Mouse (Mus musculus): Measurements from ENCODE around the gene Aipl1.

Gene Aipl1
- long read RNA-seq, experiment 1: 0 reads
- long read RNA-seq, experiment 2: 0 reads

DNA sequence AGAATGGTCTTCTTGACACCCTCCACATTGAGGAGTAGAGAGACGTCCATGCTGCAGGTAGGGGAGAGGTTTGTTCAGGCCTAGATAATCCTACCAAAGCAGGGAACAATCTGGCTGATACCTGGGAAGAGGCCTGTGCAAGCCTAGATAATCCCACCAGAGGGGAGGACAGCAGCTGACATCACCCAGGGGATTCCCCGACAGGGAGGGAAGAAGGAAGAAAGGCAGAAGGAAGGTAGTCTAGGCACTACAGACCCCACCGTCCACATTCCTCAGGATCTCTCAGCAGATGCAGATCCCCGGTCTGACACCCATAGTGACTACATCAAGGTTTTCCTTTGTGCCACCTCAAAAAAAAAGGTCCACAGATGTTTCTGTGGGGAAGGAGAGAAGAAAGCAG, at the start of gene Aipl1:
Gene Aipl1 (minus strand): TSS at position 101 of the 400 bp plus-strand sequence.
- intact Hi-C loops (cut with DNase I): loop anchor here (5.0 kb wide), 1 partner anchor 360 kb away; no protein-coding TSS in a partner anchor

DNA sequence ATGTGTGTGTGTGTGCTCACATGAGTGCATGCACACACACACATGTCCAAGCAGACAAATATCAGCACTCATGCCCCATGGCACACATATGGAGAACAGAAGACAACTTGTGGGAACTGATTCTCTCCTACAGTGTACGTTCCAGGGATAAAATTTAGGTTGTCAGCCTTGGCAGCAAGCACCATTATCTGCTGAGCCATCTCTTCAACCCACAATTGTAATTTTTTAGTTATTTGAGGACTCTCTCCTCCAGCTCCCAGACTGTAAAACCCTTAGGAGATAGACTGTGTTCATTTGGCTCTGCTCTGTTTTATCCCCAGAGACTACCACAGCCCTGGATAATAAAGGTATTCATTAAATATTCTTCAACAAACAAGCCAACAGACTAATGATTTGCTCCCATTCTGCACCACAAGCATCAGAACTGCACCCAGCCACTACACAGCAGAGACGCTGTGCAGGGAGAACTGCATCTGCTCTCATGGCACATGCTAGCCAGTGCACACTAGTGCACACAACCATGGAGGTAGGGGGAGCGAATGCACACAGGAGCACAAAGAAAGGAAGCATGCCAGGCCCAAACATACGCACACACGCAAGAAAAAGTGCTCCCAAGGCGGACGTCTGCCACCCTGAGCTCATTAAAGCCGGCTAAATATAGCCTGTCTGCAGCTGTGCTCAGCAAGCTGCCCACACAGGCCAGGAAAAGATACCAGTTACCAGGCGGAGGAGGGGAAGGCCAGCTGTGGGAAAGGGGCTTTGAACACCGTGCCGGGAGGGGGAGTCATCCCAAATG, 49.1 kb upstream of the Aipl1 start:
- intact Hi-C loops (cut with DNase I): no loop called here

DNA sequence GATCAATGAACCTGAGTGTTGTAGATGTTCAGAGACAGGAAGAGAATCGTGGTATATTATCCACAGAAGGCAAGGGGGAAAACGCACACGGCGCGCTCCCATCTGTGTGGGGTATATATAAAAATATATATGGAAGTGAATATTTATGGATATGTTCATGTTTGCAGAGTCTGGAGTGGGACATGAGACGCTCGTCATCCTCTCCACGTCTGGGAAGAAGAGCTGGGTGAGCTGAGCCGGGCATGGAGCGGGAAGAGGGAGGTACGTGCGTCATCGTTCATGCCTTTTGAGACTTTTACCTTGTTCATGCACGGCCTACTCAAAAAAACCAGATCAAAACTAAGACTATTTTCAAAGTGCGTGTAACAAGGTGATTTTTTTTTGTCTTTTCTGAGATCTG, 47.0 kb upstream of the Aipl1 start:
- intact Hi-C loops (cut with DNase I): no loop called here

DNA sequence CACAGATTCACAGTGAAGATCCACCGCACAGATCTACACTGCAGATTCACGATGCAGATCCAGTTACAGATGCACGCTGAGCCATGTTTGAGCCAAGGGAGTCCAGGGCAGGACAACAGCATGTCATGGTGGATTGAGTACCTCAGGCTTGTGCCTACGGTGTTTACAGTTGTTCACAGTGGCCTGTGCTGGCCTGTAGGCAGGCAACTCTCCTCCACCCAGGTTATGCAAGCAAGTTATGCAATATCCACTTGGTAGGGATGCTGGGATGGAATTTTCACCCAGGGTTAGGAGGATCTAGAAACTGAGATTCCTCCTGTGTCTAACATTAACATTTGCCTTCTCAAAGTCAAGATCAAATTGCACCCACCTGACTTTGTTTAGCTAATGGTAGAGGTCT, 45.3 kb upstream of the Aipl1 start:
- intact Hi-C loops (cut with DNase I): no loop called here

DNA sequence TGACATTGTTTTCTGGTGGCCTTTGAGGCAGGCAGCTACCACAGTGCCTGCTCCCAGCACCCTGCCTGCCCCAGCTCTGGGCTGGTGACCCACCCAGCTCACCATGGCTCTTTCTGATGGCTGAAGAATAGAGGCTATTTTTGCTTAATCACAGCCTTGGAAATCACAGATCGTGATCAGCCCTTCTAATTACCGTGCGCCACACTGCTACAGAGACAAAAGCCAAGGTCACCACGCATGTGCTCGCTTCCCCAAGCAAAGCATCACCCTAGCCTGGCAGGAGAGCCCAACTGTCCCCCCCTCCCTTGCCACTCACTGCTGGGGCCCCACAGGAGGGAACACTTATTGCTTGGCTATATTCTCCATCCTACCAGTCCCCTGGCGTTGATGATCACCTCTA, 43.2 kb upstream of the Aipl1 start:
- intact Hi-C loops (cut with DNase I): no loop called here

DNA sequence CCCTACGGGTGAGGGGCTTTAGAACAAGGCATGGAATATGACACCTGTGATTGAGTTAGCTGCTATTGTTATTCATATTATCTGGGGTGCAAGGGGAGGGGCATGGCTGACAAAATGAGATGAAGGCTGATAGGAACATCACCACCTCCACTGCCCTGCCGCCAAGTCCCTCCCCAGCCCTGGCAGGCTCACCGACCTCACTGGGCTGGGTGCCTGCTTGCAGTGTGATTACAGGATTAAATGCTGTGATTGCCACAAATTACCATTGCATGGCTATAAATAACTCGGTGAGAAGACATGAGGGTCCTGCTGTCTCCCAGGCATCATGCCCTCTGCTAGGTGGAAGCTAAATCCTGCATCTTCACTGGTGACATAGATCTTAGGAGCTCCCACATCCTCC, 41.3 kb upstream of the Aipl1 start:
- intact Hi-C loops (cut with DNase I): no loop called here

DNA sequence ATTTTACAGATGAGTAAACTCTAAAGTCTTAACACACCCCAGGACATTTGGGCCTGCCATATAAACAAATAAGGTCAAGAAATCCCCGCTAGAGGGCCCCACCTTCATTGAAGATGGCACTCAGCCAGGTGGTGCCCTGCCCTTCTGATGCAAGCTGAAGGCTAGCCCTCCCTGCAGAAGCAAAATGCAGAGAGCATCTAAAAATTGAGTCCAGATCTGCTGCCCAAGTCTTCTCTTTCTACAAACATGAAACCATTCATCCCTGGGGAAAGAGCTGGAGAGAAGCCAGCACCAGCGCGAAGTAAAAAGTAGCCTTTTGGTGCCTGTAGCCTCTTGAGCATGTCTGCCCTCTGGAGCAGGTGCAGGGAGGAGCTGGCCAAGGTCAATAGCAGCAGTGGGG, 40.7 kb upstream of the Aipl1 start:
- intact Hi-C loops (cut with DNase I): no loop called here

DNA sequence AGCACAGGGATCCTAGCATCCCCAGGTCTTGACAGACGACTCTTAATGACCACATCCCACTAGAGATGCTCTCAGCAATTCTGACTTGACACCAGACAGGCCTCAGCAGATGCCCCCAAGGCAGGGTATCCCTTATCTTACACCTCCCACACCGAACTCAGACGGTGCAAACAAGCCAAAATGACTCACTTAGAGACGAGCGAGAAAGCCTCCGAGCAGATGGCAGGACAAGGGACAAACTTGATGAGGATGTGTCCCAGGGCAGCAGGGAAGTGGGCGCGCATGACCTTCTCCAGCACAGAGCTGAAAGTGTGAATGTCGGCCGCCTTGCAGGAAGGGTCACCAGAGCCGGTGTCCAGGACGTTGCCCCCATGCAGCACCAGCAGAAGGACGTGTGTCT, 36.9 kb upstream of the Aipl1 start:
- intact Hi-C loops (cut with DNase I): no loop called here

DNA sequence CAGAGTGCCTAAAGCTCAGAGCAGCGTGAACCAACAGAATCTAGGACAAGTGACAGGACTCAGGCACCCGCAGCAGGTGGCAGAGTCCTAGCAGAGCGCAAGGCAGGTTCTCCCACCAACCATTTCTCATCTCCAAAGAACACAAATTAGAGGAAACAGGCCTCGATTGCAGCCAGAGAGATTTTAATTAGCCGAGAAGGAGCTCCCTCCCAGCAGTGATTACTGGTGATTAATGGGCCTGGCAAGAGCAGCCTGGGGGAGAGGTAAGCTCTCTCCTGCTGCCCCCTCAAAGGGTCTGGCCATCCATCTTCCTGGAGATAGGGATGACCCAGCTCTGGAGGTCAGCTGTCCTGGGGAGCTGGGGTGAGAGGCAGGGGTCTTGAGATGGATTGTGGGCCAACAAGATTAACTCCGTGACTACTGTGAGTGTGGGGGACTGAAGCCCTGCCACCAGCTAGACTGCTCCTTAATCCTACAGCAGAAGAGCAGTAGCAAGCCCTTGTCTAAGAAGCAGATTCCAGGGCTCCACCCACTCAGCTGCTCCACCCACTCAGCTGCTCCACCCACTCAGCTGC, 35.1 kb upstream of the Aipl1 start:
- intact Hi-C loops (cut with DNase I): no loop called here

DNA sequence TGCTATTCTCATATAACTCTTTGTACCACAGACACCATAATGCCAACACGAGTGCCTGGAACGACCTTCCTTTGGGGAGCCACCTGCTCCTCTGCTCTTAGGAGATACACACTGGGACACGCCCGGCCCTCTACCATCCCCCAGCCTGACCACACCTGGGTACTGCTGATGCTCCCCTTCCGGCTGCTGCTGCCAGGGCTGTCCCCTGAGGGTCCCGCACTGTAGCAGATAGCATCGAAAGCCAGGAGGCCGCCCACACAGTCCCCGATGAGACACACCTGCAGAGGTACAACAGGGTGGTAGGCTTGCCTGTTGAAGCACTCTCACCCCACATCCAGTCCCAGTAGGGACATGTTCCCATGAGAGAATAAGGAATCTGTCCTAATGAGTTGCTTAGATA, 33.4 kb upstream of the Aipl1 start:
- intact Hi-C loops (cut with DNase I): no loop called here

DNA sequence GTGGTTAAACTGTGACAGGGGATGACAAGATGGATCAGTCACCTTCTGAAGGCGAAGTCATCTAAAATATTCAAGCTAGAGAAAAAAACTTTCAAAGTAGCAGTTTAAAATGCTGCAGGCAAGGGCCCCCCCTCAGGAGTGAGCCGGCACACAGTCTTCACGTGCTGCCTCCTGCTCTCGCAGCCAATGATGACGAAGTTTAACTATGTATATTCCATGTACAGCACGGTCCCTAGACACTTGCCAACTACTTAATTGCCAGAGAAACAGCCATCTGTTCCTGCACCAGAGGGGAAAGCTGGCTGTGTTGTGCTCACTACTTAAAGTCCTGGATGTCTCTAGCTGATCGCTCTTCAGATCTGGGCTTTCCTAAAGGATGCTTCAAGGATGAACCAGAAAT, 30.7 kb upstream of the Aipl1 start:
- intact Hi-C loops (cut with DNase I): no loop called here

DNA sequence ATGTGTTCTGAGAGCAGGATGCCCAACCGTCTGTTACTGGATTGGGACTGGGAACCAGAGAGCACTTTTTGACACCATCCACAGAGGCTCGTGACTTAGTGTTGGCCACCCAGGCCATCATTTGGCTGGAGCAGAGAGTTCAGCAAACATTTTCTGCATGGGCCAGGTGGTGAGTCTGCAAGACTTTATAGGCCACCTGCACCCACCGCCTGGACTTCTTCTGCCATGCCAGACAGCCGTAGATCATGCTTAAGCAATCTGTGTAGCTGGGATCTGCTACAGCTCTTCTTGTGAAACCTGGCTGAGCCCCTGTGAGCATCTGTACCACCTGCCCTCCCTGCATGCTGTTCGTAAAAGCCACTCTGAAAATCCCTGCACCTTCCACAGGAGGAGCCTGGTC, 30.0 kb upstream of the Aipl1 start:
- intact Hi-C loops (cut with DNase I): no loop called here

DNA sequence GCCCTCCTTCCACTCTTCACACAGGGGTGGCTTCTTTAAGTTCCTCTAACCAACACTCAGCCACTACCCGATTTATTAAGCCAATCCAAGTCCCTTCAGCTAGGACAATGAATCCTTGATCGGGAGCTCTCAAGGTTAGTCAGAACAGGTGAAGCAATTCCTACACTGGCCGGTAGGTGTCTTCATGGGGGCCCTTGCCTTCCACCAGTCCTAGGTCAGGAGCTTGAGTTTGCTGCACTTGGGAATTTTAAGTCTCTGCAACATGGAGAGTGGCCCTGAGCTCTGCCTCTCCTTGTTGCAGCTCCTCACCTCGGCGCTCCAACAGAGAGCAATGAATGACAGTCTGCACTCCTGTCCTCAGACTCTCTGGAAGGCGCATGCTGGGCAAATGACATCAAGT, 29.0 kb upstream of the Aipl1 start:
- intact Hi-C loops (cut with DNase I): no loop called here

DNA sequence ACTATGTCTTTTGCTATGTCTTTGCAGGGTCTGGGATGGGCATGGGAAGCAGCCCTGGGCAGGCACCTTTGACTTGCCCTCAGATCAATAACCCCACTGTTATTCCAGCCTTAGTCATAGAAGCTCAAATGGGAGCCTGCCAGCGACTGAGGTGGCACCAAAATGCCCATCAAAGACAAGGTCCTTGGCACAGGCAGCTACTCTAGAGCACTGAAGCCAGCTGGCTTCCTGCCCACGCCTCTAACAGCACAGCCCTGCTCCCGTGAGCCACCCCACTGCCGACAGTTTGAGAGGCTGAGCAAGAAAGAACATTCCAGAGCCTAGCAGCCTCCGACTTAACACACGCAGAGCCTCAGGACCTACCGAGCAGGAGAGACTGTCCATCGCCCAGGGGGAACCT, 27.8 kb upstream of the Aipl1 start:
- intact Hi-C loops (cut with DNase I): no loop called here

DNA sequence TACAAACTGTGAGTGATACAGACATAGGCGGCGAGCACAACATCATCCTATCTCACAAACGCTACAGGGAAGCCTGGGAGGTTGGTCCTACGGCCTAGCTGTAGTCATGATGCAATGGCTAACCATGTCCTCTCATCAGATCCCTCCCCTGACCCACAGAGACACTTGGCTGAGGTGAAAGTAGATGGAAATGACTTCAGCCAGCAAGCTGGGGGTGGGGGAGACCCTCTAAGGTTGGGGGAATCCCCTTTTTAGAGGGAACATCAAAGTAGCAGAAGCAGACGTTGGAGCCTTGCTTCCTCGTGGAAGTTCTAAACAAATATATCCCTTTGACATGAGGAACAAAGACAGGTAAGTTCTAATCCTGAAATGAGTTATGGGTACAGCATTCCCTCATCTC, 27.1 kb upstream of the Aipl1 start:
- intact Hi-C loops (cut with DNase I): no loop called here

DNA sequence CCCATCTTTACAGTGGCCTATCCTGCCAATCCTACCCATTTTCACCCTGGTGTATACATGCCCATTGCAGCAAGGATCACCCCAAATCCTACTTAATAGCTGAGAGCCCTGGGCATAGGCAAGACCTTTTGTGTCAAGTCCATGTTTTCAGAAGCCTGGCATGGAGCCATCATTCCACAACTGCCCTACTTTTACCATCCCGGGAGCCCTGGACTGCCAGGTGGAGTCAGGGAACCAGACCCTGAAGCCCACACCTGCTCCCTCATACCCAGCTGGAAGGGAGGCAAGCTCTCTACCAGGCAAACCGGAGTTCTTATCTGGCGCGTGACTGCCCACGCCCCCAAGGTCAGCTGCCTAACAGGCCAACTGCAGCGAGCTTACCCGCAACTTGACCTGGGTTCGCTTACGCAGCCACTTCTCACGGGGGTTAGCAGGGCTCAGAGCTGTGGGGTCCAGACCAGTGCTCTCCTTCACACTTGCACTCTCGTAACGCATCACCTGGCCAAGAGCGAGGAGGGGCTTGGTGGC, 23.8 kb upstream of the Aipl1 start:
- intact Hi-C loops (cut with DNase I): no loop called here

DNA sequence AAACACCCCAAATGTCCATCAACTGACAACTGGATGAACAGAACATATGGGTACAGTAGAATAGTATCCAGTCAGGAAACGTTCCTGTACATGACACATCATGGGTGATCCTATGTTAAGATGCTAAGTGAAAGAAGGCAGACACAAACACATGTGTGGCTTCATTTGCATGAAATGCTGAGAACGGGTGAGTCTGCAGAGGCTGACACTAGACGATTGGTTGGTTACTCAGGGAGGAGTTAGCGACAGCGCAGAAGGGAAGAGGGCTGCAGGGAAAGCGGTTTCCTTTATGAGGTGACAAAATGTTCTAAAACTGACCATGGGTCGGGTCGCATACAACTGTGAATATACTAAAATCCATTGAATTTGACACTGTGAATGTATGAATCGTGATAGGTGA, 23.1 kb upstream of the Aipl1 start:
- intact Hi-C loops (cut with DNase I): no loop called here

DNA sequence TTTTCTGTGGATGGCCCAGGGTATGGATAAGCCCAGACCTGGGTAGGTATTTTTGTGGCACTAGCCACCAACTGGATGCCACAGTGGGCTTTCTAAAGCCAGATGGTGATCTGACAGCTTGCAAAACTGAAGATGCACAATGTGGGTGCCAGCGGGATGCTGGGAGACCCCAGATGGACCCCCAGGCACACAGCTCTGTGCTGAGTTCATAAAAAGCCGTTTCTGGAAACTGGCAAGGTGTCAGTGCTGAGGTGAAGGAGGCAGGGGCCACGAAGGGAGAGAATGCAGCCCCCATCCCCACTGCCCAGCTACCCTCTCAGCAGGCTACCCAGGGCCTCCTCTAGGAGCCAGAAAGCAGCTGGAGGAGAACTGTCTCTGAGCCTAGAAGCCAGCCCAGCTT, 19.9 kb upstream of the Aipl1 start:
- intact Hi-C loops (cut with DNase I): no loop called here

DNA sequence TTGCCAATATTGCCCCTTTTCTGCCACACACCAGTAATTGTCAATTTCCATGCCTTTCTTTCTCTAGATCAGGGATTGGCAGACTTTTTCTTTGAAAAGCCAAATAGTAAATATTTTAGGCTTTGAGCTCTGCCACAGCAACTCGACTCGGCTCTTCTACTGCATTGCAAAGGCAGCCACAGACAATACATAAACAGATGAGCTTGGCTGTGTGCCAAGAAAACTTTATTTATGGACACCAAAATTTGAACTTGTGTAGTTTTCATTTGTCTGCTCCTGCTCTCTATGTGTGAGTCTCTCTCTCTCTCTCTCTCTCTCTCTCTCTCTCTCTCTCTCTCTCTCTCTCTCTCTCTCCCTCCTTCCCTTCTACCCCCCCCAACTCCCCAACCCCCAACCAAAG, 17.9 kb upstream of the Aipl1 start:
- intact Hi-C loops (cut with DNase I): no loop called here

DNA sequence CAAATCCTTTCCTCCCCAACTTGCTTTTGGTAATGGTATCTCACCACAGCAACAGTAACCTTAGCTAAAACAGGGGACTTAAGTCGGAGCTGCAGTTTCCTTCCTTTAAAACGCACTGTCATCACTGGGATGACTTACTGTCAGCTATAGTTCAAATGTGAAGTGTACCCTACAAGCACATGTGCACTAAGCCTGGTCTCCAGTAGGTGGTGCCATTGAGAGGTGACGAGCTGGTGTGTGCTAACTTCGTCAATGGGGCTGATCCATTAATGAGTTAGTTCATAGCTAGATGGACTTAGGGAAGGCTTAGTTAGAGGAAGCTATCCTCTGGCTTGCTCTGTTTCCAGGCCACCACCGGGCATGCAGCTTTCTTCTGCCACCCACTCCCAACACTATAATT, 15.3 kb upstream of the Aipl1 start:
- intact Hi-C loops (cut with DNase I): loop anchor here (2.0 to 5.0 kb wide), 2 partner anchors 90 to 155 kb away; partner anchors contain the start of genes 4933427D14Rik, Gm43951 and Txndc17

DNA sequence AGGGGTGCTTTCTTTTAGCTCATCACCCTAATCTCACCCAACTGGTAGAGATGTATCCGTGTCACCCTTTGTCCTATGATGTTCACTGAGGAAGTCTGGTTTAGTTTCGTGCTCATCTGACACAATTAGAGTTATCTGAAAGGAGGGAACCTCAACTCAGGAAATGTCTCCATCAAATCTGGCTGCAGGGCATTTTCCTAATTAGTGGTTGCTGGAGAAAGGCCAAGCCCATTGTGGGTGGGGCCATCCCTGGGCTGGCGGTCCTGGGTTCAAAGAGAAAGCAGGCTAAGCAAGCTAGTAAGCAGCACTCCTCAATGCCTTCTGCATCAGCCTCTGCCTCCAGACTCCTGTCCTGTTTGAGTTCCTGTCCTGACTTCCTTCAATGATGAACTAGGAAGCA, 14.9 kb upstream of the Aipl1 start:
- intact Hi-C loops (cut with DNase I): loop anchor here (2.0 to 5.0 kb wide), 2 partner anchors 91 to 155 kb away; partner anchors contain the start of genes 4933427D14Rik, Gm43951 and Txndc17
